Mouse (Mus musculus) adrenal gland, adult 8-10 months (tissue): ENCODE results near the gene Rhoj. TPM values are rescaled to one million over a fixed set of nuclear protein-coding genes. Genes with fewer than 3 reads are reported as not detected.
A peak's percentile ranks its signal among the peaks of the same experiment; 100 is the strongest.
"Not testable (repeated sequence)": the region's sequence is repeated elsewhere in the genome, so short reads cannot be mapped to it uniquely, and the experiment has no call there.

Experiments
- DNase-seq: peaks from one replicate; pipeline ENCODE4 v3.0.0; 2022
- total RNA-seq, 4 experiments: library from RNA; stranded (reverse); gene quantifications; 2 replicates each; pipeline ENCODE4 v1.2.4; 2022

Gene Rhoj
- 10 to 100 TPM; 12.0 to 17.9 (median 14.9) TPM for total RNA-seq

DNA sequence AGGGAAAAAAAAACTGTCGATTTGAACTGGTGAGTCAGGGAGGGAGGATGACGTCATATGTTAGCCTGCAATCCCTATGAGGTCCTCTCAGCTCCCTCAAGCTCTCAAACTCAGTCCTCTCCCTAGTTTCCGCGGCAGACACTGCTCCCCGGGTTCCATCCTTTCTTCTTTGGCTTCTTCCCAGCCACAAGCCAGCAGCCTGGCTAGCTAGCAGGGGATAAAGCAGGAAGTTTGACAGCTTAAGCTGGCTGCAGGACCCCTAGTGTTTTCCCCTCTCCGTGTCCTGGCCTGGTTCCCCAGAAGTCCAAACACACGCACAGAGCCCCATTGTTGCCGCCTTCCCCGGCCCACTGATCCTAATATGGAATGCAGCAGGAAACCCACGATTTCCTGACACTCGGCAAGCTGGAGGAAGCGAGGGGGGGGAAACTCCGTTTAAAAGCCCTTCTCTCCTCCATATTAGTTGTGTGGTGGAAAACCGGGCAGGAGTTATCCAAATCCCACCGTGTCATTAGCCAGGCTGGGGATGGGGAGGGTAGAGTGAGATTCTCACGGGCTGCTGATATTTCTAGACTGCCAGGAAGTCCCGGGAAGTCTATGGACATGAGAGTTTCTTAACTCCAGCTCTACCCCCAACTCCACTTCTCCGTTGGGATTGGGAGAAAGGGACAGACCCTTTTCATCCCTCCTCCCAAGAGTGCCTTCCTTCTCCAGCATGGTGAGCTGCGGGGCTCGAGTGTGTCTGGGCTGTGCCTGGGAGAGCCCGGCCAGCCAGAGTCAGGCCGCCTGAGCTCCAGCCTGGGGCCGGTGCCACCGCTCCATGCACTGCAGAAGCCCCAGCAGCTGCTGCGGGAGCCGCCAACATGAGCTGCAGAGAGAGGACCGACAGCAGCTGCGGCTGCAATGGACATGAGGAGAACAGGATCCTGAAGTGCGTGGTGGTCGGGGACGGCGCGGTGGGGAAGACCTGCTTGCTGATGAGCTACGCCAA, at the start of gene Rhoj:
Gene Rhoj (plus strand): TSS at position 362 of the 991 bp plus-strand sequence.
- peak; percentile 46 for DNase-seq

DNA sequence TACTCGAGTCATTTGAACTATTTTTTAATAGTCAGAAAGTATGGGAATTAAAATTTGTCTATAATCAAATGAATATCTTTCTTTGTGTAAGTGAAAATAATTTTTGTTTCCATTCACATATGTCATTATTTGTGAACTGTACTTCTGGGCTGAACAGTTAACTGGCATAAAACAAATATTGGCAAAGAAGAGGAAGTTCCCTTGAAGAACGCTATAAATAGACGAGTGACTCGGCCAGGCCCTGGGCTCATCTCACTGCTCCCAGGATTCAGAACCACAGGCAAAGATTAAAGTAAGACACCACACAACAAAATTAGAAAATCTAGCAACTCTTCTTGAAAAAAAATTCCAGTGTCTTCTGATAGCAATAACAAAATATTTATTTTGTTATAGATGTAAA, 36.4 kb upstream of the Rhoj start:
- DNase-seq: no peak

DNA sequence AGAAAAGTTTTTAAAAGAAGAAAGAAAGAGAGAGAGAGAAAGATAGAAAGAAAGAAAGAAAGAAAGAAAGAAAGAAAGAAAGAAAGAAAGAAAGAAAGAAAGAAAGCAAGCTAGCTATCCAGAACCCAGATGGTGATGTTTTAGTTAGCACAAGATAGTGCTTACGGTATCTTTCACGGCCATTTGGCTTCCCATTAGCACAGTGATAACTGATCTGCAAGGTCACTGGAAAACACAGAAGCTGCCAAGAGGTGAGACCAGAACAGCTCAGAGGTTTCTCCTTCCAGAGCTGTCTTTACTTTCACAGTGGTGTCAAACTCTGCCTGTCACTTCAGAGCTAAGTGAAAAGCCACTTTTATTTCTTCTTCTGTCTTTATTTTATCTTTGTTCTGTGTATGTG, 32.4 kb upstream of the Rhoj start:
- no peak for DNase-seq

DNA sequence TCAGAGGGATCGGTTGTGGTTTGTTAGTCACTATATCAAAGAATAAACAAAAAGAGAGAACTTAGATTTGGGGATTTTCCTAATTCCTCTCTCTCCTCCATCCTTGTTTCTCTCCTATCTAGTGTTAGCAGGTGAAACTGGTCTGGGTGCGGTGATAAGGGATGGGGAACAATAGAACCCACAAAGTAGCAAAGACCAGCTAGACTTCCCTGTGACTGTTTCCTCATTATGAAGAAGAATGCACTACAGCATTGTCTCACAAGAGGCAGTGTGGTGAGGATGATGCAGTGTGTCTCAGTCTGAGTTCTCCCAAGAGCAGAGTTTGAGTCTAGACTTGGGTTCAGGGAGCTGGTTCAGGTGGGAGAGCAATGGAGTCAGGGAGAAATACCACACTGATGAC, 30.7 kb upstream of the Rhoj start:
- no peak for DNase-seq

DNA sequence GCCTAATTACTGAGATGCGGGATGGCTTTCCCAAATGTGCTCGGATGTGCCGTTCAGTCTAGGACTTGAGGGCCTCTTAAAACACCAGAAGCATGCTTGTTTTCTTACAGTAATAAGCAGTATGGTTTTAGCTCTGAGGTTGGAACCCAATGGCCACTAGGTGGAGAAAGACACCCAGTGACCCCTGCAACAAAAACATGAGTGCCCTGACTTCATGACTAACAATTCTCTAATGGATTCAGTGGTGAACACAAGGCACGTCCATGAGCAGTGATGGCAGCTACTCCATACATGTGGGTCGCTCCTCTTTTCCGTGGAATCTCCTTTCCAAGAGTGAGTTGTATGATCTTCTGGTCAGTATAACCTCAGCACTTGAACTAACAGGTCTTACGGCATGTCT, 27.6 kb upstream of the Rhoj start:
- DNase-seq: no peak

DNA sequence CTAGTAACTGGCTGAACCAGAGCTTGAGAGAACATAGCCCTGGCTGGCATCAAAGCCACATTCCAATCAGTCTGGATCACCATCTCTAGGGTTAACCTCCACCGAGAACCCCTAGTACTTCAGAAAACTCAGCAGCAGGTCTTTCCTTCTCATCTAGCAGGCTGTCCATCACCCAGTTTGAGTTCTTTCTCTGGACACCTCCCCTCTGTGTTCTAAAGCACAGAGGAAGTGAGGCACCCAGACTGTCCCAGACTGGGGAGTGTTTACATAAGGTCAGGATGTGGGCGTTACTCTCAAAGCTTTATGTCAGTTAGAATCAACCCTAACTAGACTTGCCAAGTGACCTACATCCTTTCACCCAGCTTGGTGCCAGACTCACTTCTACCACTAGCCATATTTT, 24.9 kb upstream of the Rhoj start:
- no peak for DNase-seq

GRCm38 (mm10) chr12:75286166-75286565, 22.0 kb upstream of the Rhoj start:
- DNase-seq: no peak

- no peak for DNase-seq
Measured at GRCm38 (mm10) chr12:75290524-75290923, 17.6 kb upstream of the Rhoj start.

DNA sequence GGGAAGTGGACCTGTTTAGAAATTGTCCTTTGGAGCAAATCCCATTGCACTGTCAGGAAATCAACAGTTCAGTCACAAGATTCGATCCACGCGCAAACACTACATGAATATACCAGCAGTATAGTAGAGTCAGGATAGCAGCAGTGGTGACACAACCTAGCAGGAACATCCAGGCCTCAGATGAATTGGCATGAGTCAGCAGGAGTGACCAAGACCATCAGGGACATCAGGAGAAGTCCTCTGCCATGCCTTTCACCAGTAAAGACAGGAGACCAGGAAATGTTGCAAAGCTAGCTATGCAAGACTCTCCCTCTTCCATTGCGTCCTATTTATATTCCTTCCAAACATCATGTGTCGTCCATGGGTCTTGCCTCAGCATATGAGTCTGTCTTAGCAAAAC, 16.6 kb upstream of the Rhoj start:
- DNase-seq: no peak

DNA sequence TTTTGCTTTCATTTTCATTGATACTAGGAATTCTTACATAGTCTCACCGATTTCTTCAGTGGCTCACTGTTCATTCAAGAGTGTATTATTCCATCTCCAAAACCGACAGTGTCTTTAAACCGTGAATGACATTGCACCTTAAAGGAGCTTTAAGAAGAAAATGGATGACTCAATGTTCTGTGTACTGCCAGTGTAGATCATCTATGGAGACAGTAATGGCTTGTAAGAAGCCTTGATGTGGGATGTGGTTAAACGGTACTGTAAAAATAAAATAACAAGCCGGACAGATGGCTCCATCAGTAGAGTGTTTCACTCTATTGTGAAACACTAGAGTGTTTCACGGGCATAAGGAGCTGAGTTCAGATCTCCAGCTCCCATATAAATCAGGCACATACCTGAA, 15.2 kb upstream of the Rhoj start:
- no peak for DNase-seq

DNA sequence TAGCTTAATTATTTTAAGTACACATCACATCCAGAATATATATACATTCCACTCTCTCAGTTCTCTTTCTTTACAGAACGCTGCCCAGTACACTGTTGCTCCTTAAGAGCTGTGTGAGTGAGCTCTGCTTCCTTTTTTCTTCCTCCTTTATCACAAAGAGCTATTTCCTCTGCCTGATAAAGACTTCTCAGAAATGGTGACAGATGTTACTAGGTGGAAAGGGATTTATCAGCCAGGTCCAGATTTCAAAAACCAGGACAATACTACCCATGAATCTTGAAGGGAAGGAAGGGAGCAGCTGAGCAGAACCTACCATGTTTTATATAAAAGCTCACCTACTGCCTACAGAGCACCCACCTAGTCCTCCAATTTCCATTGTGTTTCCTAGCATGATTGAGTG, 8.3 kb upstream of the Rhoj start:
- no peak for DNase-seq

DNA sequence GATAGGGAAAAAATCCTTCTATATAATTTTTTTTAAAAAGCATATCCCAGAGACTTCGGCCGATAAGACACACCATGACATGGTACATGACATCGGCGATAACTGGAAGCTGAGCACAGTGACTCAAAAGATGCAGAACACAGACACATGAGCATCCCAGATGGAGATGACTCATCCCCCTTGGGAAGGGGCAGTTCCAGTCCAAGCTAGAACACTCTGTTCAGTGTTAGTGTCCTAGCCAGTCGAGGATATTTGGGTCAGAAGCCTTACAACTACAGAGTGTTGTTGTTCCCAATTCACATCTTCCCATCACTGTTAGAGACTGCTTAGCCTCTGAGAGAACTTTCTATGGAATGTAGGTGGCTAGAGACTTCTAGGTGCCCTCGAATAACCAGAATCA, 4.0 kb upstream of the Rhoj start:
- DNase-seq: no peak

DNA sequence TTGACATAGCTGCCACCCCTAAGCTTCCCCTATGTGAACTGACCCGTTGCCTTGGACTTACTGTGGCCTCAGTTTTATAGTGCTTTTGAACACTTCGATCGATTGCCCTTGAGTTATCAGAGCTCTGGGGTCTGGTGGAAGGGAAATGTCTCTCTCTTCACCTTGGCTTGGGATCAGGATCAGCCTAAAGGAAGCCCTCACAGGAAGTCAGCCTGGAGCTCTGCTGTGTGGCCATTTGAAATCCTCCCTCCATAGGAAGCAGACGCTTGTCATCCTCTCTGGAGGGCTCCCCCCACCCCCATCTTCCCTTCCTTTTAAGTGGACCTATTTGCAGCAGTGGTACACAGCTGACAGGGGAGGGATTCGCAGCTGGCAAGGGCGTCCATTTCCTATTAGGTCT, 1.6 kb downstream of the Rhoj start:
- no peak for DNase-seq

DNA sequence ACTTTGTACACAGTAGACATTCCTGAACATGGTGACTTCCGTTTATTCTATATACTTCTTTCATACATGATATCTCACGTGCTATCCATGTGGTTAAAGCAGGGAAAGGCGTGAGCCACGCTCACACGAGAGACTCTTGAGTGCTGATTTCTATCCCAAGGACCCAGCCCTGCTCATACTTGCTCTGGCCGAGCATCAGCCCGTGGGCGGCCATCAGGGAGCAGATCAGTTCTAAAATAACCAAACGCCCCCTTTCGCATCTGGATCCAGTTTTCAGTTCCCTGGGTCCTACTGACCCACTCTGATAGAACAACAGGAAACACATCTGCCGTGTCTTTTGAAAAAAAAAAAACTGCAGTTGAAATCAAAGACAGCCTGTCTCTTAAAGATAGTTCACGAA, 2.6 kb downstream of the Rhoj start:
- DNase-seq: no peak

DNA sequence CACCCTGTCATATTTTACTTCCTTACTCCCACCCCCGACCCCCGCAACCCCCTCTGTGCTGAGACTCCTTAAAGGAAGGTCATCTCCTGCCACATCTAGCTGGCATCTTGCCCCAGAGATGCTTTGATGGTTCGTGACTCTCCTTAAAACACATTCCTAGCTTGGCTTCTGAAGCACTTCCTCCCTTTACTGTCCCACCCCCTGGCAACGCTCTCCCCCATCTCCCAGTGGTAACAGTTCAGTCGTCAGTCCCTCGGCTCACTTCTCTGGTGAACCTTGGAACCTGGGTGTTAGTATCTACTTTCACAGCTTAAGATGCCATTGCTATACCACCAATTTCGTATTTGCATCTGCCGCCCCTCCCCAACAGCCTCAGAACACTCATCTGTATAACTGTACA, 3.8 kb downstream of the Rhoj start:
- DNase-seq: no peak

DNA sequence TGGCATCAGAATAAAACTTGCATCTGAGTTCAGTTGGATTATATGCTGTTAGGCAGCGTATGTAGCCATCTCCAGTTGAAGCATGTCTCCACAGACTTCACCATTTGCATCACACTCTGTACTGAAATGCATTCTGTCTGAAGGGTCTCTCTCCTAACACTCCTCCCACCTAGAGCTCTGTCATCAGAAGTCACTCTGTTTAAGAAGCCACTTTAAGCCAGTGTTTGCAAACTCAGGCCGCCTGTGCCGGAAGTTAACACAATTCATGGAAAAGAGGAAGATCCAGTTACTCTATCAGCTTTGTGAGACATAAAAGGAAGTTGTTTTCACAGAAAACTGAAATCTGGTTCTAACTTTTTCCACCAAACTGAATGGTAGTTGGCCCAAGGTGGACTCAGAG, 5.9 kb downstream of the Rhoj start:
- no peak for DNase-seq

GRCm38 (mm10) chr12:75315851-75316250, 7.7 kb downstream of the Rhoj start:
- no peak for DNase-seq

- DNase-seq: no peak
Measured at GRCm38 (mm10) chr12:75320441-75320925, 12.4 kb downstream of the Rhoj start.

GRCm38 (mm10) chr12:75321189-75321588, 13.1 kb downstream of the Rhoj start:
- DNase-seq: no peak

- DNase-seq: no peak
Measured at GRCm38 (mm10) chr12:75329188-75329587, 21.1 kb downstream of the Rhoj start.

DNA sequence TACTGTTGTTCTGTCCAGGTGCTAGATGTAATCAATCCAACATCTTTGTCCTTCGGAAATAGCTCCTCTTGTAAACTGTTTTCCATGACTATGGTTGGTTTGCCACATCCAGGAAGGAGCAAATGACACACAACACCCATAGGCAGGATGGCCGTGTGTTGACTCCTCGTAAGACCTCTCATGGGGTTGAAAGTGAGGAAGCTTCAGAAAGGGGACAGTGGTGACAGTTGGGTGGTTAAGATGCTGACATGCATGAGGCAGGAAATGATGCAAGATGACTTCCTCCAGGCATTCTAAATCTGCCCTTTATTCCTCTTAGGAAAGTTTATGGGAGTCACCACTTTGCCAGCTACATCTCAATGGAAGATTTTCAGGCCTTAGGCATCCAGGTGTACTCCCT, 31.8 kb downstream of the Rhoj start:
- no peak for DNase-seq

GRCm38 (mm10) chr12:75340331-75340730, 32.2 kb downstream of the Rhoj start:
- DNase-seq: no peak

GRCm38 (mm10) chr12:75348551-75348950, 40.4 kb downstream of the Rhoj start:
- no peak for DNase-seq

- not testable (repeated sequence) for DNase-seq
Measured at GRCm38 (mm10) chr12:75349537-75349936, 41.4 kb downstream of the Rhoj start.
